Mouse (Mus musculus) limb, embryonic 15.5 days (tissue): ENCODE measurements around the gene Purb. TPM values are rescaled to one million over a fixed set of nuclear protein-coding genes. Genes with fewer than 3 reads are reported as not detected.

Experiments
- ATAC-seq: fragments of 200-750 bp; cut with Nextera tagmentation; 2 replicates; pipeline ENCODE4 v1.8.0; 2017; ENCODE audit warnings: low read depth, moderate TSS enrichment; ENCODE audit not compliant: insufficient number of reproducible peaks, low FRiP score, low TSS enrichment
- H3K27ac ChIP-seq: fragments of 300-500 bp; sonication (generic); 2 replicates; pipeline ENCODE4 v1.5.1; 2015; ENCODE audit warnings: moderate library complexity, mild to moderate bottlenecking, inconsistent platforms
- H3K27me3 ChIP-seq: fragments of 300-500 bp; sonication (generic); 2 replicates; pipeline ENCODE4 v1.6.1; 2015; ENCODE audit warnings: inconsistent platforms
- H3K36me3 ChIP-seq: fragments of 300-500 bp; sonication (generic); 2 replicates; pipeline ENCODE4 v1.6.1; 2015; ENCODE audit warnings: inconsistent platforms
- H3K4me1 ChIP-seq: fragments of 300-500 bp; sonication (generic); 2 replicates; pipeline ENCODE4 v1.6.1; 2015; ENCODE audit warnings: inconsistent platforms
- H3K4me2 ChIP-seq: fragments of 300-500 bp; sonication (generic); 2 replicates; pipeline ENCODE4 v1.6.1; 2015; ENCODE audit warnings: mild to moderate bottlenecking, inconsistent platforms
- H3K4me3 ChIP-seq: fragments of 300-500 bp; sonication (generic); 2 replicates; pipeline ENCODE4 v1.5.1; 2015; ENCODE audit warnings: mild to moderate bottlenecking, inconsistent platforms
- H3K9ac ChIP-seq: fragments of 300-500 bp; sonication (generic); 2 replicates; pipeline ENCODE4 v1.6.1; 2015; ENCODE audit warnings: inconsistent platforms
- H3K9me3 ChIP-seq: fragments of 300-500 bp; sonication (generic); 2 replicates; pipeline ENCODE4 v1.6.1; 2016; ENCODE audit warnings: inconsistent platforms
- WGBS: fragments of 180-500 bp; shearing (Covaris S2); methylation state at CpG from one replicate; pipeline ENCODE4 v1.1.7; 2015; 5-methylcytosine and 5-hydroxymethylcytosine counted together
- polyA plus RNA-seq: library from polyadenylated mRNA; unstranded; fragments of >200 nt; fragmentation: Nextera tagmentation; extraction: Ambion mirVana; gene quantifications from 2 replicates; pipeline ENCODE4 v1.2.1, GENCODE M21; 2015

The Purb gene
- polyA plus RNA-seq, 1 experiment from 2014 or later: 29.9 TPM

GRCm38 (mm10) chr11:6481669-6482185 lies 6.0 kb upstream of the Purb start:
- WGBS: 74% methylated on average over 6 of the region's 6 CpGs
- H3K9ac ChIP-seq: no peak overlapping the region
- ATAC-seq: peak; percentile 42; the same call in 1 of the 2 replicates

GRCm38 (mm10) chr11:6480681-6481405 lies 5.1 kb upstream of the Purb start:
- no peak overlapping the region for H3K9ac ChIP-seq
- ATAC-seq: no peak
- no peak overlapping the region for H3K27ac ChIP-seq

More at GRCm38 (mm10) chr11:6481669-6482185, 6.0 kb upstream of the Purb start:
- Histone ChIP-seq H3K4me1 (no peaks in the 10 kb centered on the region), H3K27ac (no peak overlapping the region), H3K36me3 (no peaks in the 10 kb centered on the region), H3K27me3 (no peaks in the 10 kb centered on the region), H3K9me3 (no peaks in the 10 kb centered on the region), H3K4me3 (no peak overlapping the region), H3K4me2 (no peak overlapping the region)

GRCm38 (mm10) chr11:6480191-6480590 lies 4.5 kb upstream of the Purb start:
- WGBS: 64% methylated on average over 7 of the region's 7 CpGs
- Histone ChIP-seq H3K4me3 (no peak overlapping the region), H3K9me3 (no peaks in the 10 kb centered on the region), H3K4me2 (no peak overlapping the region), H3K4me1 (no peaks in the 10 kb centered on the region), H3K27me3 (no peaks in the 10 kb centered on the region), H3K27ac (no peak overlapping the region), H3K9ac (no peak overlapping the region), H3K36me3 (no peaks in the 10 kb centered on the region)
- ATAC-seq: no peak

More at GRCm38 (mm10) chr11:6480681-6481405, 5.1 kb upstream of the Purb start:
- no peaks in the 10 kb centered on the region for H3K9me3 ChIP-seq
- no peaks in the 10 kb centered on the region for H3K36me3 ChIP-seq
- 78% methylated on average over 13 of the region's 13 CpGs for WGBS
- H3K4me1 ChIP-seq: no peaks in the 10 kb centered on the region
- H3K4me3 ChIP-seq: no peak overlapping the region
- H3K4me2 ChIP-seq: no peak overlapping the region
- no peaks in the 10 kb centered on the region for H3K27me3 ChIP-seq

GRCm38 (mm10) chr11:6479231-6479630 lies 3.5 kb upstream of the Purb start:
- Histone ChIP-seq H3K27me3 (no peaks in the 10 kb centered on the region), H3K4me3 (no peak overlapping the region), H3K4me1 (peaks cover 2% of the 10 kb centered on the region), H3K27ac (no peak overlapping the region), H3K9ac (no peak overlapping the region), H3K9me3 (no peaks in the 10 kb centered on the region), H3K36me3 (0 out of 2 replicates have a peak, but pooled peaks cover 2% of the 10 kb centered on the region), H3K4me2 (no peak overlapping the region)
- 72% methylated on average over 2 of the region's 2 CpGs for WGBS
- no peak for ATAC-seq

- H3K4me3 ChIP-seq: no peak overlapping the region
- no peak overlapping the region for H3K9ac ChIP-seq
- no peak overlapping the region for H3K4me2 ChIP-seq
- ATAC-seq: no peak
- no peaks in the 10 kb centered on the region for H3K9me3 ChIP-seq
- no peak overlapping the region for H3K27ac ChIP-seq
- H3K27me3 ChIP-seq: no peaks in the 10 kb centered on the region
- 97% methylated on average over 1 of the region's 1 CpGs for WGBS
- H3K4me1 ChIP-seq: peaks cover 14% of the 10 kb centered on the region
- H3K36me3 ChIP-seq: 0 out of 2 replicates have a peak, but pooled peaks cover 8% of the 10 kb centered on the region
Measured at GRCm38 (mm10) chr11:6477350-6477749, 1.6 kb upstream of the Purb start.

- Histone ChIP-seq H3K4me3 (no peak overlapping the region), H3K9ac (no peak overlapping the region), H3K36me3 (0 out of 2 replicates have a peak, but pooled peaks cover 8% of the 10 kb centered on the region), H3K4me2 (no peak overlapping the region), H3K27ac (no peak overlapping the region), H3K9me3 (no peaks in the 10 kb centered on the region), H3K4me1 (peaks cover 17% of the 10 kb centered on the region), H3K27me3 (no peaks in the 10 kb centered on the region)
- 70% methylated on average over 6 of the region's 6 CpGs for WGBS
- ATAC-seq: no peak
Measured at GRCm38 (mm10) chr11:6476876-6477275, 1.2 kb upstream of the Purb start.

GRCm38 (mm10) chr11:6474874-6475731 lies 614 bp downstream of the Purb start:
- 0 out of 2 replicates have a peak, but pooled peaks have one; percentile 22 for ATAC-seq
- 0 out of 2 replicates have a peak, but pooled peaks cover 14% of the 10 kb centered on the region for H3K36me3 ChIP-seq
- no peaks in the 10 kb centered on the region for H3K9me3 ChIP-seq

GRCm38 (mm10) chr11:6474381-6474780 lies 1.3 kb downstream of the Purb start:
- no peak for ATAC-seq
- Histone ChIP-seq H3K4me1 (peaks cover 35% of the 10 kb centered on the region), H3K27me3 (no peaks in the 10 kb centered on the region), H3K4me3 (peak overlapping the region; percentile 93), H3K9me3 (no peaks in the 10 kb centered on the region), H3K4me2 (peak overlapping the region; percentile 66), H3K27ac (peak overlapping the region; percentile 97; the same call in 1 of the 2 replicates), H3K9ac (peak overlapping the region; percentile 94), H3K36me3 (0 out of 2 replicates have a peak, but pooled peaks cover 14% of the 10 kb centered on the region)
- WGBS: 27% methylated on average over 6 of the region's 6 CpGs

More at GRCm38 (mm10) chr11:6474874-6475731, 614 bp downstream of the Purb start:
- peak overlapping the region; percentile 66 for H3K4me2 ChIP-seq
- H3K27me3 ChIP-seq: no peaks in the 10 kb centered on the region
- H3K27ac ChIP-seq: peak overlapping the region; percentile 97
- peak overlapping the region; percentile 94 for H3K9ac ChIP-seq
- H3K4me1 ChIP-seq: peaks cover 33% of the 10 kb centered on the region
- WGBS: under 1% methylated on average over 107 of the region's 109 CpGs
- peak overlapping the region; percentile 93 for H3K4me3 ChIP-seq

- Histone ChIP-seq H3K4me2 (peak overlapping the region; percentile 66), H3K4me3 (peak overlapping the region; percentile 93), H3K27ac (peak overlapping the region; percentile 24; the same call in 1 of the 2 replicates), H3K9ac (0 out of 2 replicates have a peak overlapping the region, but pooled peaks have one; percentile 5), H3K36me3 (peaks cover 15% of the 10 kb centered on the region; the same call in 1 of the 2 replicates), H3K9me3 (no peaks in the 10 kb centered on the region), H3K4me1 (peaks cover 40% of the 10 kb centered on the region), H3K27me3 (no peaks in the 10 kb centered on the region)
- ATAC-seq: no peak
Measured at GRCm38 (mm10) chr11:6472076-6472475, 3.6 kb downstream of the Purb start.

GRCm38 (mm10) chr11:6471493-6471892 lies 4.2 kb downstream of the Purb start:
- H3K36me3 ChIP-seq: peaks cover 21% of the 10 kb centered on the region; the same call in 1 of the 2 replicates
- peak overlapping the region; percentile 93 for H3K4me3 ChIP-seq
- peak overlapping the region; percentile 66 for H3K4me2 ChIP-seq
- 0% methylated on average over 1 of the region's 1 CpGs for whole genome bisulfite sequencing
- H3K9me3 ChIP-seq: no peaks in the 10 kb centered on the region
- no peak overlapping the region for H3K27ac ChIP-seq
- H3K9ac ChIP-seq: peak overlapping the region; percentile 20; the same call in 1 of the 2 replicates
- H3K27me3 ChIP-seq: no peaks in the 10 kb centered on the region
- peaks cover 40% of the 10 kb centered on the region for H3K4me1 ChIP-seq
- no peak for ATAC-seq

GRCm38 (mm10) chr11:6471054-6471453 lies 4.7 kb downstream of the Purb start:
- peak overlapping the region; percentile 66 for H3K4me2 ChIP-seq
- H3K9ac ChIP-seq: no peak overlapping the region
- peak overlapping the region; percentile 93 for H3K4me3 ChIP-seq
- ATAC-seq: no peak
- 64% methylated on average over 2 of the region's 2 CpGs for WGBS
- no peak overlapping the region for H3K27ac ChIP-seq
- H3K36me3 ChIP-seq: peaks cover 25% of the 10 kb centered on the region
- H3K4me1 ChIP-seq: peaks cover 40% of the 10 kb centered on the region
- no peaks in the 10 kb centered on the region for H3K9me3 ChIP-seq
- H3K27me3 ChIP-seq: no peaks in the 10 kb centered on the region
